Comparison of ENCODE assay signal across 8 mouse cellular contexts in the genomic region with DNA sequence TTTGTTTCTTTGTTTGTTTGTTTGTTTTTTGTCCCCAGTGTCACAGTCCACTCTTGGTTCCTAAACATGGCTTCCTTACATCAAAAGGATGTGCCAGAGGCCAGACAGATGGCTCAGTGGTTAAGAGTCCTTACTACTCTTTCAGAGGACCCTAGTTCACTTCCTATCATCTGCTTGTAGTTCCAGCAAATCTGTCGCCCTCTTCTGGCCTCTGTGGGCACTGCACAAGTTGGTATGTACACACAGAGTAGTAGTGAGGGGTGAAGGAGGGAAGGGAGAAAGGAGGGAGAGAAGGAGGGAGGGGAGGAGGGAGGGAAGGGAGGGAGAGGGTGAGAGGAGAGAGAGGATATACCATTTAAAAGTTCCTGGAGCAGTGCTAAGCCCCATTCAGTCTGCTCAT. TPM values are rescaled to one million over a fixed set of nuclear protein-coding genes. Genes with fewer than 3 reads are reported as not detected.
A peak's percentile ranks its signal among the peaks of the same experiment; 100 is the strongest.
DNase-seq lines count a peak whose midpoint lies in the region; ATAC-seq and TF ChIP-seq lines count a peak whose summit lies in the region.

No protein-coding gene starts in this region.

- TF ChIP-seq POLR2A in liver, adult 2 months (IDR thresholded peaks at IDR 0.05; ENCODE audit: extremely low read depth, insufficient read depth, low read length) = no peak

- H3K27ac ChIP-seq in ES-E14 (ENCODE audit: insufficient read depth, low read depth, low read length, poor library complexity, severe bottlenecking) = no peak overlapping the region
- no peak overlapping the region for H3K27ac ChIP-seq in liver, adult 2 months (replicated peaks; ENCODE audit: insufficient read depth, low read depth, low read length)
- no peak overlapping the region for H3K27ac ChIP-seq in stomach, postnatal 0 days (replicated peaks)

- H3K9ac ChIP-seq in ES-E14 (ENCODE audit: insufficient read depth, low read depth, low read length, poor library complexity, severe bottlenecking) = no peak overlapping the region
- no peak overlapping the region for H3K9ac ChIP-seq in liver, adult 2 months (ENCODE audit: low read depth, low read length)
- no peak overlapping the region for H3K9ac ChIP-seq in stomach, postnatal 0 days (ENCODE audit: low read length)

- TF ChIP-seq CTCF in liver, adult 2 months (IDR thresholded peaks at IDR 0.05; ENCODE audit: low read depth, low read length) = peak; percentile 41; the same call in 1 of the 2 replicates
- TF ChIP-seq CTCF in stomach, postnatal 0 days (IDR thresholded peaks at IDR 0.05; ENCODE audit: low read depth) = peak; percentile 69

- no peak overlapping the region for H3K4me2 ChIP-seq in stomach, postnatal 0 days (replicated peaks; ENCODE audit: low read depth)

- 7% methylated on average over 1 of the region's 1 CpGs for WGBS in liver, adult 2 months
- WGBS in stomach, postnatal 0 days = 9% methylated on average over 1 of the region's 1 CpGs

- in situ Hi-C loops in ES-E14 (cut with MboI; ENCODE audit: low sequenced_read_pairs in 2 of 2, unreplicated experiment in 2 of 2) = loop anchor here in 1 of 2 experiments (10.0 kb wide), 1 partner anchor 106 kb away; no protein-coding TSS in a partner anchor

- H3K79me2 ChIP-seq in liver, adult 2 months (ENCODE audit: control insufficient read depth, insufficient read depth, low read length) = no peaks in the 10 kb centered on the region

- peak; percentile 20 for DNase-seq in kidney, adult 9 months
- no peak for DNase-seq in kidney, adult 11 months
- DNase-seq in ES-E14 (ENCODE audit: low read depth, low spot score) = peak; percentile 65
- peak; percentile 58 for DNase-seq in adrenal gland, postnatal 14 days
- peak; percentile 8 for DNase-seq in liver, adult 2 months (ENCODE audit: extremely low read depth, low read depth, low spot score)
- peak; percentile 31 for DNase-seq in stomach, postnatal 0 days (ENCODE audit: low spot score)
- DNase-seq in yolk sac, embryonic 10.5 days (ENCODE audit: low spot score) = no peak
- no peak for DNase-seq in left cerebral cortex, adult 18-20 months (ENCODE audit: low spot score in 2 of 2)

- 0 out of 4 replicates have a peak, but pooled peaks cover 0 to 1% of the 10 kb centered on the region in 2 experiments for H3K4me1 ChIP-seq in ES-E14 (ENCODE audit: control insufficient read depth in 2 of 2, insufficient read depth in 2 of 2, low read length in 2 of 2, poor library complexity in 1 of 2)
- no peaks in the 10 kb centered on the region for H3K4me1 ChIP-seq in liver, adult 2 months (ENCODE audit: control insufficient read depth, insufficient read depth, low read length)
- H3K4me1 ChIP-seq in stomach, postnatal 0 days (replicated peaks; ENCODE audit: control insufficient read depth, insufficient read depth) = no peaks in the 10 kb centered on the region

- no peaks in the 10 kb centered on the region for H3K36me3 ChIP-seq in ES-E14 (ENCODE audit: control insufficient read depth, insufficient read depth, low read length, poor library complexity, severe bottlenecking)
- no peaks in the 10 kb centered on the region for H3K36me3 ChIP-seq in liver, adult 2 months (ENCODE audit: control insufficient read depth, insufficient read depth, low read length)
- no peaks in the 10 kb centered on the region for H3K36me3 ChIP-seq in stomach, postnatal 0 days (ENCODE audit: control insufficient read depth, insufficient read depth, low read length)

- no peaks in the 10 kb centered on the region for H3K9me3 ChIP-seq in ES-E14 (ENCODE audit: control insufficient read depth, insufficient read depth, low read depth, low read length)
- H3K9me3 ChIP-seq in stomach, postnatal 0 days (ENCODE audit: control insufficient read depth, low read length) = no peaks in the 10 kb centered on the region

- no peak for TF ChIP-seq EP300 in stomach, postnatal 0 days (optimal IDR thresholded peaks at IDR 0.05)

- H3K27me3 ChIP-seq in liver, adult 2 months (ENCODE audit: control insufficient read depth, insufficient read depth, low read length) = no peaks in the 10 kb centered on the region
- H3K27me3 ChIP-seq in stomach, postnatal 0 days (ENCODE audit: control insufficient read depth, insufficient read depth, low read length) = no peaks in the 10 kb centered on the region

- no peak overlapping the region for H3K4me3 ChIP-seq in ES-E14 (ENCODE audit: insufficient read depth in 1 of 2, low read depth in 1 of 2, low read length in 2 of 2, poor library complexity in 1 of 2, severe bottlenecking in 1 of 2)
- H3K4me3 ChIP-seq in liver, adult 2 months (ENCODE audit: insufficient read depth, low read depth, low read length) = no peak overlapping the region
- no peak overlapping the region for H3K4me3 ChIP-seq in stomach, postnatal 0 days (ENCODE audit: low read depth, low read length)

- no peak for ATAC-seq in stomach, postnatal 0 days (ENCODE audit: low FRiP score, low TSS enrichment)

TF ChIP-seq in ES-E14, 5 proteins besides CTCF, POLR2A, EP300 and RAD21:
- TF ChIP-seq ZNF384 (IDR thresholded peaks at IDR 0.05; ENCODE audit: low read depth, low read length) (no peak), CHD2 (IDR thresholded peaks at IDR 0.05; ENCODE audit: low read depth, low read length) (no peak), MAFK (IDR thresholded peaks at IDR 0.05; ENCODE audit: insufficient read depth, low read depth, low read length) (no peak), HCFC1 (IDR thresholded peaks at IDR 0.05; ENCODE audit: borderline replicate concordance, insufficient read depth, low read length) (no peak), ZC3H11A (IDR thresholded peaks at IDR 0.05; ENCODE audit: borderline replicate concordance, low read depth, low read length) (no peak)

RNA-seq across cellular contexts. Expression of a gene that starts 15.8 kb away (rescaled TPM):
- 0.18 and 0.26 TPM in 2 replicates for total RNA-seq in ES-E14 (2012; rRNA removed)
- total RNA-seq in adrenal gland, postnatal 14 days (2021) = 26.2 and 34.2 TPM in 2 replicates
- 5.0 and 5.6 TPM in 2 replicates for total RNA-seq in liver, adult 2 months (2014; rRNA removed)
- 4.5 and 4.8 TPM in 2 replicates for polyA plus RNA-seq in liver, adult 2 months (2012; rRNA removed)
- polyA plus RNA-seq in stomach, postnatal 0 days (2015; fragmentation: Nextera tagmentation; extraction: Ambion mirVana) = 1.3 and 2.1 TPM in 2 replicates
- 1 to 10 TPM; 3.7 to 4.4 TPM for total RNA-seq in left cerebral cortex, adult 18-20 months (2021)

Comparison
In these comparisons a context has a peak if more than half of its experiments do, and no peak if none do; other contexts are left out.
1. DNase-seq: peak in kidney, adult 9 months (single experiment), ES-E14 (single experiment), adrenal gland, postnatal 14 days (single experiment), liver, adult 2 months (single experiment) and stomach, postnatal 0 days (single experiment); none in kidney, adult 11 months (single experiment), yolk sac, embryonic 10.5 days (single experiment) and left cerebral cortex, adult 18-20 months (0 of 2).